Mouse (Mus musculus) retina, postnatal 7 days (tissue): Measurements from ENCODE around the gene Tenm4.

Experiments
- DNase-seq: peaks from one replicate; pipeline ENCODE4 v3.0.0-alpha.2; 2012; ENCODE audit warnings: low read depth, low spot score

Gene Tenm4

DNA sequence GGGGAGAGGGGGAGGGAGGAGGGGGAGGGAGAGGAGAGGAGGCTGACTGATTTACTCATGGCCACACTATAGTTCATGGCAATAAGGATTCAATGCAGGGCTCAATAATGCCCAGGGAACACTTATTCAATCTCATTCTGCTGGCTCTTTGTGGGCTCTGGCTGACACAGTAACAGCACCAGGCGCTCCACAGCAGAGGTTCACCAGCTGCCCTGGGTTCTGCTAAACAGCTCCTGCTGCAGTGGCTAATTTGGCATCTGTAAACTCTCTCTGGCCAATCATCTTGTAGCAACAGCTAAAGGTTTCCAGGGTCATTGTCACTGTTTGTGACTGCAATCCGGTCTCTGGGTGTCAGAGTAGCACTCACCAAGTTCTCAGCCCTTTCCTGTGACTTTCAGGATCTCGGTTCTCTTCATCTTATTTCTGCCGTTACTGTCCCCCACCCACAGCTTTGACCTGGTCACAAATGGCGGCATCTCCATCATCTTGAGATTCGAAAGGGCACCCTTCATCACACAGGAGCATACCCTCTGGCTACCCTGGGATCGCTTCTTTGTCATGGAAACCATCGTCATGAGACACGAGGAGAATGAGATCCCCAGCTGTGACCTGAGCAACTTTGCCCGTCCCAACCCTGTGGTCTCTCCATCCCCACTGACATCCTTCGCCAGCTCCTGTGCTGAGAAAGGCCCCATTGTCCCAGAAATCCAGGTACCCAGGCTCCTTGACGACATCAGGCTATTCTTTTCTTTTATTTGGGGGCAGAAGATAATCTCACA is 671.6 kb downstream of the Tenm4 start:
- DNase-seq, result no peak

GRCm38 (mm10) chr7:96844104-96844894 is 673.3 kb downstream of the Tenm4 start:
- no peak for DNase-seq

DNA sequence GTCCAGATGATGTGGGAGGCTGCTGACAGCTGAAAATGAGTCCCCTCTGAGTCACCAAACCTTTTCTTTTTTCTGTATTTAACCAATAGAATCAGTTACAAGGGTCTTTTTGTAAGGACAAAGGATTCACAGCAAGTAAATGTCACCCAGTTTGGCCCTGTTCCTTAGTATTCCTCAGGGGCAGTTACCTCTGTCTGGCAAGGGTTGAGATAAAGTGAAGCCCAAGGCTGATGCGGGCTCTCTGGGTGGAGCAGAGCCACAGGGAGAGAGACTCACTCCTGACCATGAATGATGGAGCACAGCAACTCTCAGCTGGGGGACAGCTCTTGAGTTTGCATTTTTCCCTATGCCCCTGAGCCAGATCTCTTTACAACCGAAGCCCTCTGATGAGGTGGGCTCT is 681.7 kb downstream of the Tenm4 start:
- DNase-seq, result no peak

GRCm38 (mm10) chr7:96855867-96856406 is 684.9 kb downstream of the Tenm4 start:
- DNase-seq, result no peak

GRCm38 (mm10) chr7:96856518-96856917 is 685.5 kb downstream of the Tenm4 start:
- DNase-seq, result no peak

- no peak for DNase-seq
Observed at GRCm38 (mm10) chr7:96859077-96859476, 688.0 kb downstream of the Tenm4 start.

GRCm38 (mm10) chr7:96859684-96860083 is 688.6 kb downstream of the Tenm4 start:
- DNase-seq, result no peak

DNA sequence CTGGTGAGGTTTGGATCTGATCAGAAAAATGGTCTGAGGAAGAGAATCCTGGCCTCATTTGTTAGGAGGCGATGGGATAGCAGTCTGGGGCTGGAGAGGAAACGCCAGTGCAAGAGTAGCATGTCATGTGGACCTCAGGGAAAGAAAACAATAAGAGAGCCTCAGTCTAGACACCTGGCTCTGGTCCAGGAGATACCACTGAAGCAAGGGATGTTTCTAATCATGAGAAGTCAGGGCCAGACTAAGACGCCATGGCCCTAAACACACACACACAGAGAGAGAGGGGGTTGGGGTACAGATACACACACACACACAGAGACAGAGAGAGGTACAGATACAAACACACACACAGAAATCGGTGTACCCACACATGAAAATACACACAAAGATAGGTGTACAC is 689.6 kb downstream of the Tenm4 start:
- DNase-seq, result no peak

DNA sequence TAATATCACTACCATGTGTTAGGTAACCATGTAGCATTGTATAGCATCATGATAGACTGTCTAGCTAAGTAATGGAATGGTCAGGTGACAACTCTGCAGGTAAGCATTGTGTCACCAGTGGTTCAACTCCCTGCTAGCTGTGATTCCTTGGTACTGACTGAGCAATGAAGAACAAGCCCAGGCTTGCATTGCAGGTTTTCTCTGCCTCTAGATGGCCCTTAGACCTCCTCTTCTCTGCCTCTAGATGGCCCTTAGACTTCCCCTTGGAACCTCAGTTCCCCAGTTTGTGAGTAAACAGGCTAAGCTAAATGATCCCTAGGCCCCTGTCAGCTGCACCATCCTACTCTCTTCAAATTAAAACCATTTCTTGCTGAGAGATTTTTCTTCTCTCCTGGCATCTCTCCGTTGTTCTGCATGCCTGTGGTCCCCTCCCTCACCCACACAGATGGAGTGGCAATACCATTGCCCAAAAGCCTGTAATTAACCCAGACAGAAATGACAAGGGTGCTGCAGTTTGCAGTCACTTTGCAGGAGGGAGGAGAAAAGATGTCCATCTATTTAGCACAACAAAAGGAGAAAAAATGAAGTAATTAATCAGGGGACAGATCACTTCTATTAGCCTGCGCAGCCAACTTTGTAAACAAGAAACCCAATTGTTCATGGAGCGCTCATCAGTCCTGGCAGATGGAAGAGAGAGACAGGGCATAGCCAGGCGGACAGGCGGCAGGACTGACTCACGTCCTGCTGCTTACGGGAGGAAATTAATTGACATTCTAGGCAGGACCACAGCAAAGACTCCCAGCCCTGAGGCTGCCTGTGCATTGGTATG is 694.1 kb downstream of the Tenm4 start:
- DNase-seq, result peak; percentile 4

DNA sequence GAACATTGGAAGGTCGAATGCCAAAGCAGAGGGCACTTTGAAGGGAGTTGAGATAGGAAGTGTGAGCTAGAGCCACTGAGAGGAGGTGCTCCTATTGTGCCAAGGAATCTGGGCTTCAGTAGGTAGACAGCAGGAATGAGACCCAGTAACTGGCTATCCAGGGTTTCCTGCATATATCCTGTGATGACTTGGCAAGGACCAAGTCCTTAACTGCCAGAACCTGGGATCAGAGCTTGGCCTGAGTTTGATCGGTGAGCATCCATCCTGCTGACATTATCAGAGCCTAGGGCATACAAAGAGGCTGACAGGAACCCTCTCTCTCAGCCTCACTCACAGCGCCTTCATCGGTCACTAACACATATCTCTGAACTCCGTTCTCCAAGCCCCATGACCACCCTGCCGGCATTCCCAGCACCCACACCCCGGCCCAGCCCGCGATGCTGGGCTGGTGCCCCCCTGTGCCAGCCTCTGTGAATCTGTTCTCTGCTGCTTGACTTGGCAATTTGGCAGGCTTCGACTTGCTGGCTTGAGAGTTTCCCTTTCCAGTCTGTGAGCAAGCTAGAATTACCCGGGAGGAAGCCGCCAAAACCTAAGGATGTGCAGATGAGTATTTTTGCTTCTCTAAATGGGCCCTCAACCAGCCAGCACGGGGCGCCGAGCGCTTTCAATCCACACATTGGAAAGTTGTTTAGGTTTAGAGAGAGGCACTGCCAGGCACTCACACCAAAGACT is 698.2 kb downstream of the Tenm4 start:
- DNase-seq, result peak; percentile 3

GRCm38 (mm10) chr7:96870473-96870872 is 699.4 kb downstream of the Tenm4 start:
- no peak for DNase-seq

DNA sequence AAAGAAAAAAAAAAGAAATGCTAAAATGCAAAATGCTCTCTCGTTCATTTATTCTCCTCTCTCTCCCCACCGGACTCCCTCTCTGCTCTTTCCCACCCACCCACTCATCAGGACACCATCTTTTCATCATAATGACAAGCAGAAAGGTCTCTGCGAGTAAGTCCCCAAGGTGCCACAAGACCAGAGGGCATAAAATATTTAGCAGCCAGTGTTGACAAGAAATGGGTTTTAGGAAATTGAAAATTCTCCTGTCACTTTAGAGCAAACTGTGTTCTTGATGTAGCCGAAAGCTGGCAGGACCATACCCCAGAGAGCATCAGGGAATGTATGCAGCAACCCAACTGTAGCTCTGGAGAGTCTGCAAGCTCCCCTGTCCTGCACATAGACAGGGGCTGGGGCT is 700.0 kb downstream of the Tenm4 start:
- no peak for DNase-seq

DNA sequence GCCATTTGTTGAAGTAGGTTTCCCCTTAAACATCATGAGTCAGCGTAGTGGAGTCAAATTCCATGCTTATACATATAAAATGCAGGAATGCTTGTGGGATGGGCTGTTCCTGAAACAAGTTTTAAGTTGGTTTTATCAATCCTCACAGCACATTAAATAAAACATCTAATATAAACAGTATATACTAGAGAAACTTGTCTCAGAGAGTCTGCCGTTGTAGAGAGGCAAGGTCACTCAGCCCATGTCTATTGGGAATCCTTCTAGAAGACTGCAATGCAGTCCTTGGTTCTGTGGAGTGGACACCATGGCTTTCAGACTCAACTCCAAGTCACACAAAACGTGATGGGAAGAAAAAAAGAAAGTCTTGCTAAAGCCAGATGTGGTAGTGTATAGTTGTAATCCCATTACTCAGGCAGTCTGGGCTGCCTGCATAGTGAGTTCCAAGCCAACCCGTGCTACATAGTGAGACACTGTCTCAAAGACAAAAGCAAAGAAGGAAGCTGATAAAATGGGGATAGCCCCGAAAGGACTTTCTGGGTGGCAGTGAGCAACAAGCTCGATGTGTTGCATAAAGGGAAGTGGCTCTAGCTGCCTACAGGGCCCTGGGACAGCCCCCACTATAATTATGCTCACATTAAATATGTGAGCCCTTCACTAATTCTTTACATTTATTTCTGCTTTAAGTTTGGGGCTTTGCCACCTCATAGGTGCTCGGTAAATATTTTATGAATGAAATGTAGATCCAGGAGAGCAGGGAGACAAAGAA is 707.6 kb downstream of the Tenm4 start:
- DNase-seq, result no peak

DNA sequence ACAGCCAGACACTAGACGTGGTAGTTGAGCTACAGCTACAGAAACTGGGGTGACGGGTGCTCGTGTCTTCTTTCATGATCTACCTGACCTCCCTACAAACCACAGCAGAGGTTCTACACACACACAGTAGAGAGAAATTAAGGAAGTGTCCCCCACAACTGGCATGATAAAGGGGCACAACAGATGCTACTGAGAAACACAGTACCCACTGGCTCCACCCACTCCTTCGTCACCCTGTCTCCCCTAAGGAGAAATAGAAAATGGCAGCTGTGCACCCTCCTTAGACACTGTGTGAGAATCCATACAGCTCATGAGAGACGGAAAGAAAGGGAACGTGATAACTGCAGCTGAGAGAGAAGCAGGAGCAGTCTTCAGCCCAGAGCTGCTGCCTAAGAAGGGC is 708.5 kb downstream of the Tenm4 start:
- DNase-seq, result no peak

- DNase-seq, result no peak
Observed at GRCm38 (mm10) chr7:96880221-96880944, 709.3 kb downstream of the Tenm4 start.

DNA sequence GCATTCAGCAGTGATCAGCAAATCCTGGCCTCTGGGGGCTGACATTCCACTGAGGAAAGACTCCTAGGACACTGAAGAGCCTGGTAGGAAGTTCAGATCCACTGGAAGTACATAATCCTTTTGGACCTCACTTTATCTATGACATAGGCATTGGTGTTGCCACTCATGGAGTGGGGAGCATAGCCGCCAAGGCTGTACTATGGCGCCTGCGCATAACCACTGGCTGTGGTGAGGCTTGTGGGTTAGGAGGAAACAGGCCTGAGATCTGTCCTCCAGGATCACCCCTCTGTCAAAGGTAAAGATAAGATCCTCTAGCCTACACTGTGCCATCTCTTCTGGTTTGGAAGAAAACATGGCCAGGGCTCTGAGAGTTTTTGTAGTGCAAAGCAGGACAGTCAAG is 712.3 kb downstream of the Tenm4 start:
- no peak for DNase-seq

DNA sequence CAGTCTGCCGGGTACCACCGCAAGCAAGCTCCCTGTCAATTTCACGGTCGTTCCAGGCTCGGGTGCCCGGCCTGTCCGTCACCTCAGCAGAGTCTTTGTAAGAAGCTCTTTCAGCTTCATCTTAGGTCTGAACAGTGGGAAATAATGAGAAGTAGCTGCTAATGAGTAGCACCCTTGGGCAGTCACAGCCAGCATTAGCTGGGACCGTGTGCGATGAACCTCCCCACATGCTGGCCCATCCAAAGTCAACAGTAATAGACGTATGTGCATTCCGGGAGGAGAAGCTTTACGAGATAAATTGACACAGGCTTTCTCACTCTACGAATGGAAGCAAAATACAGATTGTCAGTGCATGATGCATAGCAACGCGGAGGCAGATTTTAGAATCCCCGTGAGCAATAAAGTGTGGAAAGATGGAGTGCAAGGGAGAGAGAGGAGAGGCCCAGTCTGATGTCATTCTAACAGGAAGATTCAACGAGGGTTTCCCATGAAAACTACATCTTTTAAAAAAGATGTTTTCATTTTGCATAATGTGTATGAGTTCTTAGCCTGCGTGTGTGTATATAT is 716.1 kb downstream of the Tenm4 start:
- no peak for DNase-seq

- DNase-seq, result no peak
Observed at GRCm38 (mm10) chr7:96889061-96890034, 718.3 kb downstream of the Tenm4 start.
